Mouse (Mus musculus) heart, embryonic 13.5 days (tissue): ENCODE data around the gene Tmem117. TPM values are rescaled to one million over a fixed set of nuclear protein-coding genes. Genes with fewer than 3 reads are reported as not detected.

Experiments
- ATAC-seq: fragments of 200-750 bp; cut with Nextera tagmentation; 2 replicates; pipeline ENCODE4 v1.8.0; 2017; ENCODE audit warnings: moderate TSS enrichment; ENCODE audit not compliant: insufficient number of reproducible peaks, low FRiP score, low TSS enrichment; ENCODE audit errors: extremely low read depth
- H3K27ac ChIP-seq: fragments of 300-500 bp; sonication (generic); replicated peaks from 2 replicates; pipeline ENCODE4 v1.5.1; 2015; ENCODE audit warnings: moderate library complexity, mild to moderate bottlenecking, inconsistent platforms
- H3K27me3 ChIP-seq: fragments of 300-500 bp; sonication (generic); replicated peaks from 2 replicates; pipeline ENCODE4 v1.6.1; 2015; ENCODE audit warnings: mild to moderate bottlenecking, inconsistent platforms
- H3K36me3 ChIP-seq: fragments of 300-500 bp; sonication (generic); 2 replicates; pipeline ENCODE4 v1.6.1; 2015; ENCODE audit warnings: mild to moderate bottlenecking, inconsistent platforms
- H3K4me1 ChIP-seq: fragments of 300-500 bp; sonication (generic); 2 replicates; pipeline ENCODE4 v1.6.1; 2015; ENCODE audit warnings: inconsistent platforms
- H3K4me2 ChIP-seq: fragments of 300-500 bp; sonication (generic); 2 replicates; pipeline ENCODE4 v1.6.1; 2015; ENCODE audit warnings: inconsistent platforms, mild to moderate bottlenecking, moderate library complexity
- H3K4me3 ChIP-seq: fragments of 300-500 bp; sonication (generic); 2 replicates; pipeline ENCODE4 v1.5.1; 2015; ENCODE audit warnings: moderate library complexity, mild to moderate bottlenecking, inconsistent platforms
- H3K9ac ChIP-seq: fragments of 300-500 bp; sonication (generic); 2 replicates; pipeline ENCODE4 v1.6.1; 2015; ENCODE audit warnings: inconsistent platforms, mild to moderate bottlenecking, moderate library complexity
- H3K9me3 ChIP-seq: fragments of 300-500 bp; sonication (generic); 2 replicates; pipeline ENCODE4 v1.6.1; 2016; ENCODE audit warnings: inconsistent platforms
- WGBS: fragments of 180-500 bp; shearing (Covaris S2); methylation state at CpG from one replicate; pipeline ENCODE4 v1.1.7; 2015; ENCODE audit warnings: mixed read lengths; 5-methylcytosine and 5-hydroxymethylcytosine counted together
- polyA plus RNA-seq: library from polyadenylated mRNA; unstranded; fragments of >200 nt; fragmentation: Nextera tagmentation; extraction: Ambion mirVana; gene quantifications from 2 replicates; pipeline ENCODE4 v1.2.1, GENCODE M21; 2015

Tmem117 gene
- polyA plus RNA-seq, 1 experiment from 2014 or later, result 1.2 TPM

- H3K4me1 ChIP-seq, result no peaks in the 10 kb centered on the region
- no peaks in the 10 kb centered on the region for H3K36me3 ChIP-seq
- H3K27ac ChIP-seq, result no peak overlapping the region
- no peak overlapping the region for H3K9ac ChIP-seq
- H3K4me2 ChIP-seq, result no peak overlapping the region
- no peaks in the 10 kb centered on the region for H3K9me3 ChIP-seq
- no peak overlapping the region for H3K4me3 ChIP-seq
- 67% methylated on average over 6 of the region's 6 CpGs for WGBS
- ATAC-seq, result no peak
- H3K27me3 ChIP-seq, result no peaks in the 10 kb centered on the region; the same call in 1 of the 2 replicates
Observed at GRCm38 (mm10) chr15:94664612-94665011, 35.6 kb downstream of the Tmem117 start.

- Histone ChIP-seq H3K9me3 (no peaks in the 10 kb centered on the region), H3K4me1 (no peaks in the 10 kb centered on the region), H3K9ac (no peak overlapping the region), H3K27ac (no peak overlapping the region), H3K36me3 (no peaks in the 10 kb centered on the region), H3K27me3 (no peaks in the 10 kb centered on the region), H3K4me3 (no peak overlapping the region), H3K4me2 (no peak overlapping the region)
- no peak for ATAC-seq
- WGBS, result 36% methylated on average over 3 of the region's 3 CpGs
Observed at GRCm38 (mm10) chr15:94681135-94681534, 52.1 kb downstream of the Tmem117 start.

- WGBS, result 66% methylated on average over 7 of the region's 7 CpGs
- Histone ChIP-seq H3K36me3 (no peaks in the 10 kb centered on the region), H3K27me3 (no peaks in the 10 kb centered on the region)
Observed at GRCm38 (mm10) chr15:94684269-94684668, 55.2 kb downstream of the Tmem117 start.

GRCm38 (mm10) chr15:94687176-94687575 is 58.1 kb downstream of the Tmem117 start:
- no peak for ATAC-seq
- H3K9ac ChIP-seq, result no peak overlapping the region
- 81% methylated on average over 7 of the region's 7 CpGs for WGBS
- H3K4me3 ChIP-seq, result no peak overlapping the region
- no peak overlapping the region for H3K27ac ChIP-seq
- no peaks in the 10 kb centered on the region for H3K9me3 ChIP-seq
- no peak overlapping the region for H3K4me2 ChIP-seq
- H3K4me1 ChIP-seq, result no peaks in the 10 kb centered on the region
- H3K36me3 ChIP-seq, result no peaks in the 10 kb centered on the region
- no peaks in the 10 kb centered on the region for H3K27me3 ChIP-seq

More at GRCm38 (mm10) chr15:94684269-94684668, 55.2 kb downstream of the Tmem117 start:
- Histone ChIP-seq H3K9ac (no peak overlapping the region), H3K4me3 (no peak overlapping the region), H3K27ac (no peak overlapping the region), H3K4me1 (no peaks in the 10 kb centered on the region), H3K9me3 (no peaks in the 10 kb centered on the region), H3K4me2 (no peak overlapping the region)
- ATAC-seq, result no peak

GRCm38 (mm10) chr15:94687629-94688028 is 58.6 kb downstream of the Tmem117 start:
- no peak for ATAC-seq
- WGBS, result 61% methylated on average over 3 of the region's 3 CpGs

GRCm38 (mm10) chr15:94689195-94689883 is 60.3 kb downstream of the Tmem117 start:
- ATAC-seq, result no peak

More at GRCm38 (mm10) chr15:94687629-94688028, 58.6 kb downstream of the Tmem117 start:
- H3K36me3 ChIP-seq, result no peaks in the 10 kb centered on the region
- no peak overlapping the region for H3K4me3 ChIP-seq
- no peaks in the 10 kb centered on the region for H3K27me3 ChIP-seq
- no peaks in the 10 kb centered on the region for H3K9me3 ChIP-seq
- no peaks in the 10 kb centered on the region for H3K4me1 ChIP-seq
- H3K9ac ChIP-seq, result no peak overlapping the region
- H3K27ac ChIP-seq, result no peak overlapping the region
- no peak overlapping the region for H3K4me2 ChIP-seq

GRCm38 (mm10) chr15:94689884-94690231 is 60.8 kb downstream of the Tmem117 start:
- 57% methylated on average over 6 of the region's 6 CpGs for WGBS
- no peak overlapping the region for H3K4me2 ChIP-seq

More at GRCm38 (mm10) chr15:94689195-94689883, 60.3 kb downstream of the Tmem117 start:
- no peak overlapping the region for H3K27ac ChIP-seq
- H3K36me3 ChIP-seq, result no peaks in the 10 kb centered on the region
- H3K4me2 ChIP-seq, result no peak overlapping the region
- no peak overlapping the region for H3K4me3 ChIP-seq
- no peaks in the 10 kb centered on the region for H3K4me1 ChIP-seq
- WGBS, result 69% methylated on average over 5 of the region's 5 CpGs
- no peak overlapping the region for H3K9ac ChIP-seq
- no peaks in the 10 kb centered on the region for H3K9me3 ChIP-seq
- H3K27me3 ChIP-seq, result no peaks in the 10 kb centered on the region

GRCm38 (mm10) chr15:94722759-94723158 is 93.7 kb downstream of the Tmem117 start:
- Histone ChIP-seq H3K27ac (no peak overlapping the region), H3K4me2 (no peak overlapping the region), H3K9me3 (no peaks in the 10 kb centered on the region), H3K27me3 (no peaks in the 10 kb centered on the region), H3K9ac (no peak overlapping the region), H3K4me1 (peaks cover 4% of the 10 kb centered on the region; the same call in 1 of the 2 replicates), H3K4me3 (no peak overlapping the region), H3K36me3 (no peaks in the 10 kb centered on the region)
- 23% methylated on average over 5 of the region's 5 CpGs for WGBS
- ATAC-seq, result no peak

More at GRCm38 (mm10) chr15:94689884-94690231, 60.8 kb downstream of the Tmem117 start:
- H3K27me3 ChIP-seq, result no peaks in the 10 kb centered on the region
- H3K4me3 ChIP-seq, result no peak overlapping the region
- no peak overlapping the region for H3K27ac ChIP-seq
- no peak for ATAC-seq
- no peaks in the 10 kb centered on the region for H3K4me1 ChIP-seq
- no peaks in the 10 kb centered on the region for H3K36me3 ChIP-seq
- no peaks in the 10 kb centered on the region for H3K9me3 ChIP-seq
- no peak overlapping the region for H3K9ac ChIP-seq

GRCm38 (mm10) chr15:94732104-94732503 is 103.1 kb downstream of the Tmem117 start:
- Histone ChIP-seq H3K27ac (no peak overlapping the region), H3K4me2 (no peak overlapping the region), H3K36me3 (no peaks in the 10 kb centered on the region), H3K4me1 (no peaks in the 10 kb centered on the region), H3K4me3 (no peak overlapping the region), H3K9ac (no peak overlapping the region), H3K27me3 (no peaks in the 10 kb centered on the region), H3K9me3 (no peaks in the 10 kb centered on the region)
- no peak for ATAC-seq
- 69% methylated on average over 4 of the region's 4 CpGs for WGBS

GRCm38 (mm10) chr15:94769227-94769626 is 140.2 kb downstream of the Tmem117 start:
- no peak for ATAC-seq
- Histone ChIP-seq H3K36me3 (no peaks in the 10 kb centered on the region), H3K27ac (no peak overlapping the region), H3K9ac (no peak overlapping the region), H3K4me2 (no peak overlapping the region), H3K4me3 (no peak overlapping the region), H3K4me1 (no peaks in the 10 kb centered on the region), H3K9me3 (no peaks in the 10 kb centered on the region), H3K27me3 (no peaks in the 10 kb centered on the region)
- WGBS, result 23% methylated on average over 4 of the region's 4 CpGs

- 84% methylated on average over 7 of the region's 7 CpGs for WGBS
- Histone ChIP-seq H3K36me3 (no peaks in the 10 kb centered on the region), H3K4me2 (no peak overlapping the region), H3K27ac (no peak overlapping the region), H3K4me1 (no peaks in the 10 kb centered on the region), H3K9ac (no peak overlapping the region), H3K27me3 (no peaks in the 10 kb centered on the region), H3K9me3 (no peaks in the 10 kb centered on the region), H3K4me3 (no peak overlapping the region)
- no peak for ATAC-seq
Observed at GRCm38 (mm10) chr15:94770832-94771578, 142.0 kb downstream of the Tmem117 start.
